Mouse (Mus musculus): ENCODE results near the gene Nol12. TPM values are rescaled to one million over a fixed set of nuclear protein-coding genes. Genes with fewer than 3 reads are reported as not detected.
A peak's percentile ranks its signal among the peaks of the same experiment; 100 is the strongest.

The Nol12 gene
- polyA plus RNA-seq, 1 experiment from 2014 or later = 69.9 TPM

GRCm38 (mm10) chr15:78973950-78974349 lies 39.2 kb downstream of the Nol12 start:
- Histone ChIP-seq H3K4me1 (peaks cover 7% of the 10 kb centered on the region), H3K36me3 (replicated peaks) (peaks cover 14% of the 10 kb centered on the region; the same call in 1 of the 2 replicates), H3K27me3 (ENCODE audit: poor library complexity, severe bottlenecking) (no peaks in the 10 kb centered on the region), H3K27ac (no peak overlapping the region), H3K4me3 (no peak overlapping the region), H3K9me3 (no peaks in the 10 kb centered on the region)
- 77% methylated on average over 7 of the region's 7 CpGs for WGBS
- no peak for DNase-seq (ENCODE audit: extremely low spot score, low spot score)

DNA sequence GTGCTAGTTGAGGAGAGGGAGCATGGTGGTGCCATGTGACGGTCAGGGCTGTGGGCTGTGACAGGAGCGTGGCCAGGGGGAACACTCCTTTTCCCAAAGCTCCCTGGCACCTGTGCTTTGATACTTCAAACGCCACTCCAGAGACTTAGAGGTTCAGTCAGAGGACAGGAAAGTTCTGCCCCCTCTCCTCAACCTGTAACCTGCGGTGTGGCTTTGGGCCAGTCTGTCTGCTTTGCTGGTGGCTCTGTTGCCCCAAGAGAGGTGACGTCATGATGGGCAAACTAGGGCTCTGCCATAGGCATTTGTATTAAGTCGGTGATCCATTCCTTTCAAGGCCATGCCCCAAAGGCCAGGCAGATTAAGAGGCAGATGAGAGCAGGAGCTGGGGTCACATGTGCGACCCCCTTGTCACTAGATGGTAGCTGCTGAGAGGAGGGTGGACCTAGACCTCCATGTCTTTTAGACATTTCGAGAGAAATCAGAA lies 43.0 kb downstream of the Nol12 start:
- no peak for DNase-seq (ENCODE audit: extremely low spot score, low spot score)
- peaks cover 25% of the 10 kb centered on the region for H3K4me1 ChIP-seq
- H3K27me3 ChIP-seq (ENCODE audit: poor library complexity, severe bottlenecking) = no peaks in the 10 kb centered on the region
- peaks cover 6% of the 10 kb centered on the region; the same call in 1 of the 2 replicates for H3K36me3 ChIP-seq (replicated peaks)
- H3K9me3 ChIP-seq = no peaks in the 10 kb centered on the region
- no peak overlapping the region for H3K27ac ChIP-seq
- no peak overlapping the region for H3K4me3 ChIP-seq
- 85% methylated on average over 8 of the region's 8 CpGs for WGBS

GRCm38 (mm10) chr15:78978875-78979274 lies 44.1 kb downstream of the Nol12 start:
- Histone ChIP-seq H3K9me3 (no peaks in the 10 kb centered on the region), H3K4me1 (peaks cover 33% of the 10 kb centered on the region), H3K27me3 (ENCODE audit: poor library complexity, severe bottlenecking) (no peaks in the 10 kb centered on the region), H3K4me3 (no peak overlapping the region), H3K36me3 (replicated peaks) (peaks cover 6% of the 10 kb centered on the region; the same call in 1 of the 2 replicates), H3K27ac (peak overlapping the region; percentile 32)
- no peak for DNase-seq (ENCODE audit: extremely low spot score, low spot score)
- 38% methylated on average over 4 of the region's 4 CpGs for WGBS

DNA sequence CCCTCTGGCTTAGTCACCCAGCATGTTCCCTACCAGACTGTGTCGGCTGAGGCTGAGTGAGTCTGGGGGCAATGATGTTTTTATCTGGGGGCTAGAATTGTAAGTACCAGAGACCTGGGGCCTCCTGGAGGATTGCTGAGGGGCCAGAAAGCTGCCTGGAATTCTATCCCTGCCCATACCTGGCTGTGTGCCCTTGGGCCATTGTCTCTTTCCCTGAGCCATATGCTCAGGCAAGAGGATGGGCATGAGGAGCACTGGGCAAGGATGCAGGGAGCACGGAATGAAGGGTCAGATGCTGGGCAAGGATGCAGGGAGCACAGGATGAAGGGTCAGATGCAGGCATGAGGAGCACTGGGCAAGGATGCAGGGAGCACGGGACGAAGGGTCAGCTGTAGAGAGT lies 45.4 kb downstream of the Nol12 start:
- Histone ChIP-seq H3K9me3 (no peaks in the 10 kb centered on the region), H3K4me1 (peaks cover 45% of the 10 kb centered on the region), H3K36me3 (replicated peaks) (no peaks in the 10 kb centered on the region), H3K27me3 (ENCODE audit: poor library complexity, severe bottlenecking) (no peaks in the 10 kb centered on the region), H3K4me3 (no peak overlapping the region), H3K27ac (no peak overlapping the region)
- no peak for DNase-seq (ENCODE audit: extremely low spot score, low spot score)
- 89% methylated on average over 4 of the region's 4 CpGs for WGBS

GRCm38 (mm10) chr15:78982658-78983435 lies 48.1 kb downstream of the Nol12 start:
- WGBS = under 1% methylated on average over 67 of the region's 67 CpGs

GRCm38 (mm10) chr15:78983436-78984285 lies 48.9 kb downstream of the Nol12 start:
- DNase-seq (ENCODE audit: extremely low spot score, low spot score) = peak; percentile 64
- H3K9me3 ChIP-seq = no peaks in the 10 kb centered on the region

More at GRCm38 (mm10) chr15:78982658-78983435, 48.1 kb downstream of the Nol12 start:
- no peaks in the 10 kb centered on the region for H3K9me3 ChIP-seq
- H3K4me3 ChIP-seq = peak overlapping the region; percentile 72
- H3K27me3 ChIP-seq (ENCODE audit: poor library complexity, severe bottlenecking) = no peaks in the 10 kb centered on the region
- H3K4me1 ChIP-seq = peaks cover 73% of the 10 kb centered on the region
- H3K27ac ChIP-seq = peak overlapping the region; percentile 92
- peaks cover 19% of the 10 kb centered on the region for H3K36me3 ChIP-seq (replicated peaks)
- peak; percentile 92 for DNase-seq (ENCODE audit: extremely low spot score, low spot score)

DNA sequence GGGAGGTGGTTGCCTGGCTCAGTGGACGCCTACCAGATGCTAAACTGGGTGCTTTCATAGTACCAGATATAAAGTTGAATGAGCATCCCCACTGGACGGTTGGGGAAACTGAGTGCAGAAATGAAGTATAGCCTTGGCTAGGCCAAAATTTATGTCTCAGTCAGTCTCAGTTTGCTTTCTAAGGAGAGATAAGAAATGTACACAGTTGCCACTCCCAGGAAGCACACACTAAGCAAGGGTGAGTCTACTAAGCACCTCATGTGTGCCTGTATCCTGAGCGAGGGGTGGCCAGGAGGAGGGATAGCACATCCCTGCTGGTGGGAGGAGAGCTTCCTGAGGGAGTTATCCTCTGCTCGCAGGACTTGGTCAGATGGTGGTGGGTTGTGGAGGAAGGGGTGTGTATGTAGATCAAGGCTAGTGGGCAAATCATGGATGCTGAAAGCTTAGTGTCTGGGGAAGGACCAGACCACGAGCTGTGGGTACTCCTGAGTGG lies 49.6 kb downstream of the Nol12 start:
- H3K4me1 ChIP-seq = peaks cover 70% of the 10 kb centered on the region

More at GRCm38 (mm10) chr15:78983436-78984285, 48.9 kb downstream of the Nol12 start:
- WGBS = under 1% methylated on average over 21 of the region's 21 CpGs
- Histone ChIP-seq H3K4me3 (peak overlapping the region; percentile 72), H3K27ac (peak overlapping the region; percentile 92), H3K27me3 (ENCODE audit: poor library complexity, severe bottlenecking) (no peaks in the 10 kb centered on the region), H3K4me1 (peaks cover 75% of the 10 kb centered on the region), H3K36me3 (replicated peaks) (peaks cover 27% of the 10 kb centered on the region)

DNA sequence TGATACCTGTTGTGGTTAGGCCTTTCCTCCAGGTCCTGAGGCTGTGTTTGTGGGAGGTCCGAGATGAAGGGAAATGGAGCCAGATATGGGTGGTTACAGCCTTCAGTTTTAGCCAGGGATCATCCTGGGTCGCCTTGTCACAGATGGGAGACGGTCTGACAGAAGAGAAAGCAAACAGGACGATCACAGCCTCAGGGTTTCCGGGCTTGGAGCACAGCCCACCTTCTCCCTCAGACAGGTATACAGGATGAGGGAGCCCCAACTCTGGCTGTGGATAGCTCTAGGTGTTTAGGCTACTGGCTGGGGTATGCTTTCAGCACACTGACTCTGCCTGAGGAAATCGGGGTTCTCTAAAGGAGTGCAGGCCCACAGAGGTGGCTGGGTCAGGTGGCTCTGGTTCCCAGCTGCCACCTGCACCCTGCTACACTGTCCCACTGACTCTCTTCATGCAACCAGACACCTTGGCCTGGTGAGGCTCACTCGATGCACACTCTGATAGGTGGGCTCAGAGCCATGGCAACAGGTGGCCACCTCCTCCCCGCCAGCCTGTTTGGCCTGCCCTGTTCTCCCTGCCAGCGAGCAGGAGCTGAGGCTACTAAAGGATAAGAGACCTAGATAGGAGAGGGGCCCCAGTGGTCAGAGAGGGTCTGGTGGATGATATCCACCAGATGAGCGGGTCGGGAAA lies 51.9 kb downstream of the Nol12 start:
- Histone ChIP-seq H3K4me3 (0 out of 2 replicates have a peak overlapping the region, but pooled peaks have one; percentile 0), H3K9me3 (no peaks in the 10 kb centered on the region), H3K27ac (0 out of 2 replicates have a peak overlapping the region, but pooled peaks have one; percentile 15), H3K4me1 (peaks cover 74% of the 10 kb centered on the region), H3K36me3 (replicated peaks) (peaks cover 58% of the 10 kb centered on the region), H3K27me3 (ENCODE audit: poor library complexity, severe bottlenecking) (no peaks in the 10 kb centered on the region)
- DNase-seq (ENCODE audit: extremely low spot score, low spot score) = no peak
- 59% methylated on average over 11 of the region's 11 CpGs for whole genome bisulfite sequencing

More for the DNA sequence above, 49.6 kb downstream of the Nol12 start:
- Histone ChIP-seq H3K27me3 (ENCODE audit: poor library complexity, severe bottlenecking) (no peaks in the 10 kb centered on the region), H3K27ac (peak overlapping the region; percentile 92), H3K9me3 (no peaks in the 10 kb centered on the region), H3K4me3 (peak overlapping the region; percentile 72), H3K36me3 (replicated peaks) (peaks cover 34% of the 10 kb centered on the region)
- no peak for DNase-seq (ENCODE audit: extremely low spot score, low spot score)
- 46% methylated on average over 5 of the region's 5 CpGs for WGBS

DNA sequence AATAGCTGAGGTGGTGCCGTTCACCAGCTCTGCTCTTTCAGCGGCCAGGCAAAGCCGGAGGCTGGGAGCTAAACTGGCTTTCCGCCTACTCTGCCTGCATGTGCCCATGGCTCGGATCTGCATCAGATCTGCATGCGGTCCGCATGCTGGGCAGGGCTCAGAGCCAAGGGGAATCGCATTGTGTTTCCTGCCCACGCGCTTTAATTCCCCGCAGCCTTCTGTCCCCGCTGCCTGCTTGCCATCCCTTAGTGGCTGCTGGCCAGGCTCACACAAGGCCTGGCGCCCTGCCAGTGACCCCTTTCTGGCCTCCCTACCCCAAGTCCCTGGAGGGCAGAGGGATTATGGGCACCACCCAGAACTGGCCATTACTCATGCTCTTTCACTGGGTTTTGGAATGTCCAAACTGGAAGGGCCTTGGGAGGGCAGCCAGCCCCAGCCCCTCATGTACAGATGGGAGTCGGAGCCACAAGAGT lies 53.8 kb downstream of the Nol12 start:
- peaks cover 76% of the 10 kb centered on the region for H3K36me3 ChIP-seq (replicated peaks)
- WGBS = 91% methylated on average over 14 of the region's 14 CpGs
- no peak for DNase-seq (ENCODE audit: extremely low spot score, low spot score)
- no peaks in the 10 kb centered on the region for H3K9me3 ChIP-seq
- no peak overlapping the region for H3K4me3 ChIP-seq
- no peaks in the 10 kb centered on the region for H3K27me3 ChIP-seq (ENCODE audit: poor library complexity, severe bottlenecking)
- H3K4me1 ChIP-seq = peaks cover 59% of the 10 kb centered on the region
- H3K27ac ChIP-seq = no peak overlapping the region

GRCm38 (mm10) chr15:78989152-78990092 lies 54.7 kb downstream of the Nol12 start:
- no peak overlapping the region for H3K4me3 ChIP-seq
- no peaks in the 10 kb centered on the region for H3K27me3 ChIP-seq (ENCODE audit: poor library complexity, severe bottlenecking)
- H3K27ac ChIP-seq = peak overlapping the region; percentile 9; the same call in 1 of the 2 replicates
- peaks cover 85% of the 10 kb centered on the region for H3K36me3 ChIP-seq (replicated peaks)
- no peaks in the 10 kb centered on the region for H3K9me3 ChIP-seq
- H3K4me1 ChIP-seq = peaks cover 50% of the 10 kb centered on the region
- 85% methylated on average over 14 of the region's 14 CpGs for WGBS
- no peak for DNase-seq (ENCODE audit: extremely low spot score, low spot score)

GRCm38 (mm10) chr15:78990093-78990463 lies 55.3 kb downstream of the Nol12 start:
- peaks cover 44% of the 10 kb centered on the region for H3K4me1 ChIP-seq
- no peak overlapping the region for H3K4me3 ChIP-seq
- H3K27ac ChIP-seq = no peak overlapping the region
- DNase-seq (ENCODE audit: extremely low spot score, low spot score) = no peak
- no peaks in the 10 kb centered on the region for H3K9me3 ChIP-seq
- H3K36me3 ChIP-seq (replicated peaks) = peaks cover 92% of the 10 kb centered on the region
- WGBS = 97% methylated on average over 9 of the region's 9 CpGs
- no peaks in the 10 kb centered on the region for H3K27me3 ChIP-seq (ENCODE audit: poor library complexity, severe bottlenecking)

All from forebrain, embryonic 10.5 days (tissue).